Mouse (Mus musculus): ENCODE results near the gene Pml. TPM values are rescaled to one million over a fixed set of nuclear protein-coding genes. Genes with fewer than 3 reads are reported as not detected.

The Pml gene
- polyA plus RNA-seq, 1 experiment from 2014 or later = 26.7 TPM

GRCm38 (mm10) chr9:58198801-58199371 is 50.7 kb downstream of the Pml start:
- Histone ChIP-seq H3K27me3 (ENCODE audit: insufficient read depth, low read length) (peaks cover 99% of the 10 kb centered on the region), H3K27ac (ENCODE audit: low read length) (no peak overlapping the region), H3K36me3 (ENCODE audit: insufficient read depth, low read length) (no peaks in the 10 kb centered on the region), H3K4me3 (ENCODE audit: low read length) (peak overlapping the region; percentile 30), H3K4me1 (ENCODE audit: insufficient read depth, low read length) (peaks cover 50% of the 10 kb centered on the region), H3K4me2 (replicated peaks; ENCODE audit: low read depth, low read length) (peak overlapping the region; percentile 50), H3K9ac (replicated peaks; ENCODE audit: low read length) (no peak overlapping the region), H3K9me3 (ENCODE audit: low read length) (no peaks in the 10 kb centered on the region)
- ATAC-seq (ENCODE audit: low FRiP score, low TSS enrichment) = no peak
- 2% methylated on average over 38 of the region's 38 CpGs for WGBS

DNA sequence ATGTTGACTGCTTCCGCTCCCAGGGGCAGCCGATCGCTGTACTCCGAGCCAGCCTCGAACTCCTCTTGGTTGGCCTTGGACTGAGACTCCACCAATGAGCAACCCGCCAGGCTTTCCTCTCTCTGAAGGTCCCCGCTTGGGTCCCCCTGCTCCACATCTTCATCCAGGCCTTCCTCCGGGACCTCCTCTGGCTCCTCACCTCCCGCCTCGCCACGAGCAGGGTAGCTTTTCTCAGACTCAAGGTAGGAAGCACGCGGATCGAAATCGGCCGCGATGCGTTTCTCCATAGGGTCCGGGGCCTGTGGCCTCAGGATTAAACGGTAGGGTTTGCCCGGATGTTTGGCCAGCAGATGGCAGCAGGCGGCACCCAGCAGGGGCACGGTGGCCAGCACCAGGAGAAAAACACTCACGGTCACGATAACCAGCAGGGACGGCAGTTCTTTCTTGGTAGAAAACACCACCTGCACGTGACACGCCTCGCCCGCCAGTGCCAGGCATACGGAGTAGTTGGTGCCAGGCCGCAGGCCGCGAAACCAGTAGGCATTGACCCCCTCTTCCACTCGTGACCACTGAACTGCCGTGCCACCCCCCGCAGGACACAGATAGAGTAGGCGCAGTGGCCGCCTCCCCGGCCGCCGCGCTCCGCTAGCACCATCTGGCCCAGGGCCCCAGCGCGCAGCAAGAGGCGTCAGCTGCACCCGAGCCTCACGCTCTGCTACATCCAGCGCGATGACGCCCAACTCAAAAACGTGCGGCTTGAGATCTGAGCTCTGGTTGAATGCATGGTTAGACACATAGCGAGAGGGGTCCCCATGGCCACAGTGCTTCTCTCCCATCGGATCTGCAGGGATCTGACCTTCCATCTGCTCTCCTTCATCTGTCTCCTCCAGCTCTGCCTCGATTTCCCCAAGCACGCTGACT is 51.5 kb downstream of the Pml start:
- H3K27me3 ChIP-seq (ENCODE audit: insufficient read depth, low read length) = peaks cover 91% of the 10 kb centered on the region
- H3K9ac ChIP-seq (replicated peaks; ENCODE audit: low read length) = no peak overlapping the region; the same call in 1 of the 2 replicates
- ATAC-seq (ENCODE audit: low FRiP score, low TSS enrichment) = 0 out of 2 replicates have a peak, but pooled peaks have one; percentile 37
- no peaks in the 10 kb centered on the region for H3K36me3 ChIP-seq (ENCODE audit: insufficient read depth, low read length)
- peaks cover 50% of the 10 kb centered on the region for H3K4me1 ChIP-seq (ENCODE audit: insufficient read depth, low read length)
- H3K4me2 ChIP-seq (replicated peaks; ENCODE audit: low read depth, low read length) = peak overlapping the region; percentile 45
- peak overlapping the region; percentile 24 for H3K4me3 ChIP-seq (ENCODE audit: low read length)
- H3K9me3 ChIP-seq (ENCODE audit: low read length) = no peaks in the 10 kb centered on the region
- no peak overlapping the region for H3K27ac ChIP-seq (ENCODE audit: low read length)
- 2% methylated on average over 58 of the region's 58 CpGs for WGBS

- peak overlapping the region; percentile 41 for H3K4me2 ChIP-seq (replicated peaks; ENCODE audit: low read depth, low read length)
- peaks cover 46% of the 10 kb centered on the region for H3K4me1 ChIP-seq (ENCODE audit: insufficient read depth, low read length)
- no peak overlapping the region for H3K27ac ChIP-seq (ENCODE audit: low read length)
- H3K4me3 ChIP-seq (ENCODE audit: low read length) = peak overlapping the region; percentile 24
- H3K9me3 ChIP-seq (ENCODE audit: low read length) = no peaks in the 10 kb centered on the region
- ATAC-seq (ENCODE audit: low FRiP score, low TSS enrichment) = no peak
- peaks cover 80% of the 10 kb centered on the region for H3K27me3 ChIP-seq (ENCODE audit: insufficient read depth, low read length)
- no peak overlapping the region for H3K9ac ChIP-seq (replicated peaks; ENCODE audit: low read length)
- 7% methylated on average over 46 of the region's 46 CpGs for WGBS
- no peaks in the 10 kb centered on the region for H3K36me3 ChIP-seq (ENCODE audit: insufficient read depth, low read length)
Measured at GRCm38 (mm10) chr9:58196610-58197567, 52.7 kb downstream of the Pml start.

DNA sequence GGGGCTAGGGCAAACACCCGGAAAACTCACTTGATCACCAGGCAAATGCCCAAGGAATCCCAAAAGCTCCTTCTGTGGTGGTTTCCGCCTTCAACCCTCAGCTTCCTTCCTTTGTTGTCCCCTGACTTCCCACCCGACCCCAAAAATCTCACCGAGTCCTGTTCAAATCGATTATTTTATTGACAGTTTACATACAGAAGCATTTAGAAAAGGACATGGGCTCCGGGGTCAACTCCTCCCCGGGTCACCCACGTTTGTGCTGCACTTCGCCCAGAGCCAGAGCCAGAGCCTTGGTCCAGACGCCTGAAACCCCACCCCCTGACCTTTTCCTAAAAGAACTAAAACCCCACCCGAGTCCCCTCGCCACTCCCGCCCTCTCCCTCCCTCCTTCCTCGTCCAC is 53.4 kb downstream of the Pml start:
- peaks cover 39% of the 10 kb centered on the region for H3K4me1 ChIP-seq (ENCODE audit: insufficient read depth, low read length)

GRCm38 (mm10) chr9:58195671-58196070 is 53.9 kb downstream of the Pml start:
- no peak for ATAC-seq (ENCODE audit: low FRiP score, low TSS enrichment)
- 47% methylated on average over 1 of the region's 1 CpGs for WGBS

More for the DNA sequence above, 53.4 kb downstream of the Pml start:
- Histone ChIP-seq H3K36me3 (ENCODE audit: insufficient read depth, low read length) (no peaks in the 10 kb centered on the region), H3K4me3 (ENCODE audit: low read length) (peak overlapping the region; percentile 19; the same call in 1 of the 2 replicates), H3K9ac (replicated peaks; ENCODE audit: low read length) (no peak overlapping the region), H3K9me3 (ENCODE audit: low read length) (no peaks in the 10 kb centered on the region), H3K27ac (ENCODE audit: low read length) (no peak overlapping the region), H3K4me2 (replicated peaks; ENCODE audit: low read depth, low read length) (peak overlapping the region; percentile 41), H3K27me3 (ENCODE audit: insufficient read depth, low read length) (peaks cover 72% of the 10 kb centered on the region)
- no peak for ATAC-seq (ENCODE audit: low FRiP score, low TSS enrichment)
- WGBS = 7% methylated on average over 14 of the region's 14 CpGs

DNA sequence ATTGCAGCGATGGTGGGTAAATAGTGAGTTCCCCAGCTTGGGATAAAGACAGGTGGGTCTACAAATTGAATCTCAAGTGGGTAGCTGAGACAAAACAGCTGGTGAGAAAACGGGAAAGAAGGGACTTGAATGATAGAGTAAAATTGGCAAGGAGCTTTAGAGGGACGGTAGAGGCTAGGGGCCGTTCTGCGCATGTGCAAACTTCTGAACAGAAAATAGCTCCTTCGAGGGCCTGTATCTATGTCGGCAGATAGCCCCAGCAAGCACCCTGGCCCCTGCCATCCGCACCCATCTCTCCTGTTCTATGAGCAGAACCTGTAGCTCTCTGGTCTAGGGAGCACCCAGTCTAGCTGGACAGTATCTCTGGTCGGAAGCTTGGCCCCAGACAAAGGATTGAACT is 55.4 kb downstream of the Pml start:
- Histone ChIP-seq H3K9me3 (ENCODE audit: low read length) (no peaks in the 10 kb centered on the region), H3K4me1 (ENCODE audit: insufficient read depth, low read length) (peaks cover 30% of the 10 kb centered on the region), H3K4me3 (ENCODE audit: low read length) (no peak overlapping the region), H3K36me3 (ENCODE audit: insufficient read depth, low read length) (no peaks in the 10 kb centered on the region), H3K4me2 (replicated peaks; ENCODE audit: low read depth, low read length) (no peak overlapping the region), H3K9ac (replicated peaks; ENCODE audit: low read length) (no peak overlapping the region), H3K27me3 (ENCODE audit: insufficient read depth, low read length) (peaks cover 53% of the 10 kb centered on the region), H3K27ac (ENCODE audit: low read length) (no peak overlapping the region)
- ATAC-seq (ENCODE audit: low FRiP score, low TSS enrichment) = no peak
- WGBS = 76% methylated on average over 9 of the region's 9 CpGs

More at GRCm38 (mm10) chr9:58195671-58196070, 53.9 kb downstream of the Pml start:
- H3K27me3 ChIP-seq (ENCODE audit: insufficient read depth, low read length) = peaks cover 67% of the 10 kb centered on the region
- H3K4me2 ChIP-seq (replicated peaks; ENCODE audit: low read depth, low read length) = no peak overlapping the region
- peaks cover 39% of the 10 kb centered on the region for H3K4me1 ChIP-seq (ENCODE audit: insufficient read depth, low read length)
- H3K36me3 ChIP-seq (ENCODE audit: insufficient read depth, low read length) = no peaks in the 10 kb centered on the region
- no peak overlapping the region for H3K9ac ChIP-seq (replicated peaks; ENCODE audit: low read length)
- no peaks in the 10 kb centered on the region for H3K9me3 ChIP-seq (ENCODE audit: low read length)
- no peak overlapping the region for H3K27ac ChIP-seq (ENCODE audit: low read length)
- no peak overlapping the region for H3K4me3 ChIP-seq (ENCODE audit: low read length)

DNA sequence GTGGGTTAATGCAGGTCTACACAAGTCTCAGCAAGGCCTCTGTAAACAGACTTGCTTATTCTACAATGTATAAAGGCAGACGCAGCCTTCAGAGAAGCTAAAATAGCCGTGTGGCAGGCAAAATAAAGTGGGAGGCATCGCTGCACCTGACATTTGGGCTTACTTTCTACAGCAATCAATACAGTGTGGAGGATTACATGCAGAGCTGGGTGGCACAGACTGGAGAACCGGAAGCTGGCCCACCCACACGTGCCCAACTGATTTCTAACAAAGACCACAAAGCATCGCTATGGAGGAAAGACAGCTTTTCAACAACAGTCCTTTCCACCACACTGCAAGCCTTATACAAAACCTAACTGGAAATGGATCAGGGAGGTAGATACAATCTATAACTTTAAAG is 65.1 kb downstream of the Pml start:
- Histone ChIP-seq H3K9me3 (ENCODE audit: low read length) (no peaks in the 10 kb centered on the region), H3K4me1 (ENCODE audit: insufficient read depth, low read length) (no peaks in the 10 kb centered on the region), H3K27ac (ENCODE audit: low read length) (no peak overlapping the region), H3K9ac (replicated peaks; ENCODE audit: low read length) (no peak overlapping the region), H3K4me3 (ENCODE audit: low read length) (no peak overlapping the region), H3K27me3 (ENCODE audit: insufficient read depth, low read length) (no peaks in the 10 kb centered on the region), H3K4me2 (replicated peaks; ENCODE audit: low read depth, low read length) (no peak overlapping the region), H3K36me3 (ENCODE audit: insufficient read depth, low read length) (no peaks in the 10 kb centered on the region)
- WGBS = 82% methylated on average over 6 of the region's 6 CpGs
- no peak for ATAC-seq (ENCODE audit: low FRiP score, low TSS enrichment)

- H3K27ac ChIP-seq (ENCODE audit: low read length) = no peak overlapping the region
- no peak overlapping the region for H3K4me3 ChIP-seq (ENCODE audit: low read length)
- H3K4me1 ChIP-seq (ENCODE audit: insufficient read depth, low read length) = 0 out of 2 replicates have a peak, but pooled peaks cover 9% of the 10 kb centered on the region
- no peak overlapping the region for H3K9ac ChIP-seq (replicated peaks; ENCODE audit: low read length)
- no peak overlapping the region for H3K4me2 ChIP-seq (replicated peaks; ENCODE audit: low read depth, low read length)
- no peaks in the 10 kb centered on the region for H3K36me3 ChIP-seq (ENCODE audit: insufficient read depth, low read length)
- WGBS = 93% methylated on average over 2 of the region's 2 CpGs
- H3K27me3 ChIP-seq (ENCODE audit: insufficient read depth, low read length) = no peaks in the 10 kb centered on the region
- ATAC-seq (ENCODE audit: low FRiP score, low TSS enrichment) = no peak
- no peaks in the 10 kb centered on the region for H3K9me3 ChIP-seq (ENCODE audit: low read length)
Measured at GRCm38 (mm10) chr9:58179390-58179789, 70.2 kb downstream of the Pml start.

DNA sequence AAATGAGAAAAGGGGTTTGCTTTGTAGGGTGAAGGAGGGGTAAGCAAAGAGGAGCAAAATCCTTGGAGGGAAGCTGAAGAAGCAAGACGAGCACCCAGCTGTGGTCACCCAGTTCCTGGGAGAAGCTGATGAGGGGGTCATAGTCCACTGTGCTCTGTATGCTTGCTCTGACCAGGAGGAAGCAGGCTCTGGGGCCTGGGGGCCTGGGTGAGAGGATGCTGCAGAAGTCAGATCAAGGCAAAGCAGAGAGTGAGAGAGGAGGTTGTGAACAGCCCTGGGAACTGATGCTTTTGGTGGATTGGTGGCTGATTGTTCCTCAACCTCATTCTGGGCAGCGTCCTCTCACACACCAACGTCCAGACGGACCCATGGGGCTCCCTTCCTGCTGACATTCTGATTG is 72.4 kb downstream of the Pml start:
- no peak overlapping the region for H3K27ac ChIP-seq (ENCODE audit: low read length)
- no peak overlapping the region for H3K9ac ChIP-seq (replicated peaks; ENCODE audit: low read length)
- no peaks in the 10 kb centered on the region for H3K36me3 ChIP-seq (ENCODE audit: insufficient read depth, low read length)
- no peak overlapping the region for H3K4me3 ChIP-seq (ENCODE audit: low read length)
- H3K27me3 ChIP-seq (ENCODE audit: insufficient read depth, low read length) = no peaks in the 10 kb centered on the region
- WGBS = 77% methylated on average over 4 of the region's 4 CpGs
- no peak for ATAC-seq (ENCODE audit: low FRiP score, low TSS enrichment)
- H3K9me3 ChIP-seq (ENCODE audit: low read length) = no peaks in the 10 kb centered on the region
- 0 out of 2 replicates have a peak, but pooled peaks cover 9% of the 10 kb centered on the region for H3K4me1 ChIP-seq (ENCODE audit: insufficient read depth, low read length)
- no peak overlapping the region for H3K4me2 ChIP-seq (replicated peaks; ENCODE audit: low read depth, low read length)
